Mouse (Mus musculus) limb, embryonic 10.5 days (tissue): ENCODE results near the gene Espn. TPM values are rescaled to one million over a fixed set of nuclear protein-coding genes. Genes with fewer than 3 reads are reported as not detected.

ENCODE experiments used
- DNase-seq: peaks from one replicate; pipeline ENCODE4 v3.0.0-alpha.2; 2017; ENCODE audit warnings: low spot score
- H3K27ac ChIP-seq: fragments of 300-500 bp; sonication (generic); 2 replicates; pipeline ENCODE4 v1.5.1; 2016; ENCODE audit warnings: mild to moderate bottlenecking
- H3K27me3 ChIP-seq: fragments of 300-500 bp; sonication (generic); 2 replicates; pipeline ENCODE4 v1.6.1; 2016; ENCODE audit warnings: low read depth, mild to moderate bottlenecking; ENCODE audit not compliant: poor library complexity, severe bottlenecking
- H3K36me3 ChIP-seq: fragments of 300-500 bp; sonication (generic); 2 replicates; pipeline ENCODE4 v1.6.1; 2016; ENCODE audit warnings: mild to moderate bottlenecking, moderate library complexity
- H3K4me1 ChIP-seq: fragments of 300-500 bp; sonication (generic); 2 replicates; pipeline ENCODE4 v1.6.1; 2016
- H3K4me3 ChIP-seq: fragments of 300-500 bp; sonication (generic); 2 replicates; pipeline ENCODE4 v1.5.1; 2016; ENCODE audit warnings: mild to moderate bottlenecking, moderate library complexity
- H3K9me3 ChIP-seq: fragments of 300-500 bp; sonication (generic); replicated peaks from 2 replicates; pipeline ENCODE4 v1.6.1; 2016; ENCODE audit warnings: mild to moderate bottlenecking
- WGBS: fragments of 180-500 bp; shearing (Covaris S2); methylation state at CpG from one replicate; pipeline ENCODE4 v1.1.7; 2016; 5-methylcytosine and 5-hydroxymethylcytosine counted together
- polyA plus RNA-seq: library from polyadenylated mRNA; unstranded; fragments of >200 nt; fragmentation: Nextera tagmentation; extraction: Ambion mirVana; gene quantifications from 2 replicates; pipeline ENCODE4 v1.2.1, GENCODE M21; 2016

The Espn gene
- polyA plus RNA-seq, 1 experiment from 2014 or later: 2.9 TPM

DNA sequence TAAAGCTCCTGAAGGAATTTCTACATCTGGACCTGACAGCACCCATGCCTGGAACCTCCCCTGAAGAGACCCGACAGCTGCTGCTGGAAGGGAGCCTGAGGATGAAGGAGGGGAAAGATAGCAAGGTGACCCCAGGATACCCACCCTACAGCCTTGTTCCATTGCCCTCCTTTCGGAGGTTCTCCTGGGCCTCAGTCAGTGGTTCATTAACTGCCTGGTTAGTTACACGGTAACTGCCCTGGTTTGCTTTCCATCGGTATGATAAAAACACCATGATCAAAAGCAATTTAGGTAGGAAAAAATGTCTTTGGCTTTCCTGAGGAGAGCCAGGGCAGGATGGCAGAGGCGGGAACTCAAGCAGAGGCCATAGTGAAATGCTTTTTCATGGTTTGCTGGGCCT lies 43.5 kb downstream of the Espn start:
- H3K27me3 ChIP-seq: peaks cover 43% of the 10 kb centered on the region
- peak overlapping the region; percentile 52 for H3K4me3 ChIP-seq
- no peaks in the 10 kb centered on the region for H3K9me3 ChIP-seq
- H3K4me1 ChIP-seq: peaks cover 22% of the 10 kb centered on the region
- WGBS: 88% methylated on average over 5 of the region's 5 CpGs
- H3K27ac ChIP-seq: no peak overlapping the region
- no peak for DNase-seq
- peaks cover 82% of the 10 kb centered on the region for H3K36me3 ChIP-seq

DNA sequence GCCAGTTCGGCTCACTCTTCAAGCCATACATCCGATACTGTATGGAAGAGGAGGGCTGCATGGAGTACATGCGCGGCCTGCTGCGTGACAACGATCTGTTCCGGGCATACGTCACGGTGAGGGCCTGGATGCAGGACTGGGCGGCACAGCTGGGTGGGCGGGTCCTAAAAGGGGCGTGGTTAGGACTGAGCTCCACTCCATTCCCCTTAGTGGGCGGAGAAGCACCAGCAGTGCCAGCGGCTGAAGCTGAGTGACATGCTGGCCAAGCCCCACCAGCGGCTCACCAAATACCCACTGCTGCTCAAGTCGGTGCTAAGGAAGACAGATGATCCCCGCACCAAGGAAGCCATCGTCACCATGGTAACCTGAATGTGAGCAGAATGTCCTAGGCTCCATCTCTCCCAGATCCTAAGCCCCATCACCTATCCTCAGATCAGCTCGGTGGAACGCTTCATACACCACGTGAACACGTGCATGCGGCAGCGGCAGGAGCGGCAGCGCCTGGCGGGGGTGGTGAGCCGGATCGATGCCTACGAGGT lies 44.1 kb downstream of the Espn start:
- Histone ChIP-seq H3K4me1 (peaks cover 22% of the 10 kb centered on the region), H3K27ac (peak overlapping the region; percentile 66), H3K9me3 (no peaks in the 10 kb centered on the region), H3K4me3 (peak overlapping the region; percentile 52), H3K27me3 (peaks cover 36% of the 10 kb centered on the region), H3K36me3 (peaks cover 82% of the 10 kb centered on the region)
- DNase-seq: peak; percentile 94
- 4% methylated on average over 30 of the region's 30 CpGs for WGBS

DNA sequence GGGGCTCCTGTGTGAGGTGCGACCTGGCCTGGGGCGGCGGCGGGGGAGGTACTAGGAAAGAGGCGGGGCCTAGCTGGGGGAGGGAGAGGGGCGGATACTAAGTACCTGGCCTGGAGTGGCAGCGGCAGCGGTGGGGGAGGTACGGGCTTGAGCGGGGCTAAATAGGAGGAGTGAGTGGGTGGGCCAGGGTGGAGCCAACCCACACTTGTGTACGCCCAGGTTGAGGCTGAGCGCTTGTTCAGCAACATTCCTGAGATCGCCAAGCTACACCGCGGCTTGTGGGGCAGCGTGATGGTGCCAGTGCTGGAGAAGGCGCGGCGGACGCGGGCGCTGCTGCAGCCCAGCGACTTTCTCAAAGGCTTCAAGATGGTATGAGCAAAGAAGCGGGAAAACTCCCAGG lies 44.7 kb downstream of the Espn start:
- Histone ChIP-seq H3K27ac (peak overlapping the region; percentile 66), H3K9me3 (no peaks in the 10 kb centered on the region), H3K36me3 (peaks cover 81% of the 10 kb centered on the region), H3K4me1 (peaks cover 22% of the 10 kb centered on the region), H3K4me3 (peak overlapping the region; percentile 52), H3K27me3 (peaks cover 31% of the 10 kb centered on the region)
- DNase-seq: peak; percentile 73
- 2% methylated on average over 24 of the region's 24 CpGs for WGBS

DNA sequence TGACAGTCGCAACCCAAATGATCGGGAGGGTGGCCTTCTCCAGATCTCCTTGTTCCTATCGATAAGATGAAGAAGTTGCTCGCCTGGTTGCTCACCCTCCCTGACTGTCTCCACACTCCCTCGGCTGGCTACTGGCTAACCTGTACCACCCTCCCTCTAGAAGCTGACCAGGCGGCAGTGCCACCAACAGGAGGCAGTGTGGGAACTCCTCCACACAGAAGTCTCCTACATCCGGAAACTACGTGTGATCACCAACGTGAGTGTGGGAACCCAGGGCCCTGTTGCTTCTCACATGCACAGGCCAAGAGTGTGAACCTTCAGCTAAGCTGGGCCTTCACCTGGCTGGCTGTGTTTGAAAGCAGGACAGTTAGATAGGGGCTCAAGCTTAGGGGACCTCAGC lies 45.4 kb downstream of the Espn start:
- peaks cover 27% of the 10 kb centered on the region for H3K27me3 ChIP-seq
- H3K9me3 ChIP-seq: no peaks in the 10 kb centered on the region
- H3K27ac ChIP-seq: peak overlapping the region; percentile 66; the same call in 1 of the 2 replicates
- peaks cover 82% of the 10 kb centered on the region for H3K36me3 ChIP-seq
- peaks cover 29% of the 10 kb centered on the region for H3K4me1 ChIP-seq
- no peak for DNase-seq
- 46% methylated on average over 9 of the region's 9 CpGs for WGBS
- H3K4me3 ChIP-seq: no peak overlapping the region

DNA sequence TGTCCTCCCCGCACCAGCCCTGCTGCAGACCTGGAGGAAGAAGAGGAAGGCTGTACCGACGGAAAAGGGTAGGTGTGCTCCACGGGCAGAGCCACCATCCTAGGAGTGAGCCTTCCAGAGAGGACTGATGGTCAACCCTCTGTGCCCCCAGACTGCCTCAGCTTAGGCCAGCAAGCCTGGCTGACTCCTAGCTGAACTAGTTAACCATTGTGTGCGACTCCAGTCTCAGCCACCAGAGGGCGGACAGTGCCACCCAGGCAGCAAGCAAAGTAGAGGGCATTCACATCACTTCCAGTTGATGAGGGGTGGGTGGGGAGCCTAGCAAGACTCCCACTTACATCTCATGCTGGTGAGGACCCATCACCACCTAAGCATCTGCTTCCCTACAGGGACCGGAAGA lies 49.1 kb downstream of the Espn start:
- 38% methylated on average over 7 of the region's 7 CpGs for WGBS
- Histone ChIP-seq H3K27me3 (peaks cover 16% of the 10 kb centered on the region), H3K27ac (no peak overlapping the region), H3K4me1 (peaks cover 42% of the 10 kb centered on the region), H3K36me3 (peaks cover 53% of the 10 kb centered on the region), H3K4me3 (no peak overlapping the region), H3K9me3 (no peaks in the 10 kb centered on the region)
- peak; percentile 82 for DNase-seq

DNA sequence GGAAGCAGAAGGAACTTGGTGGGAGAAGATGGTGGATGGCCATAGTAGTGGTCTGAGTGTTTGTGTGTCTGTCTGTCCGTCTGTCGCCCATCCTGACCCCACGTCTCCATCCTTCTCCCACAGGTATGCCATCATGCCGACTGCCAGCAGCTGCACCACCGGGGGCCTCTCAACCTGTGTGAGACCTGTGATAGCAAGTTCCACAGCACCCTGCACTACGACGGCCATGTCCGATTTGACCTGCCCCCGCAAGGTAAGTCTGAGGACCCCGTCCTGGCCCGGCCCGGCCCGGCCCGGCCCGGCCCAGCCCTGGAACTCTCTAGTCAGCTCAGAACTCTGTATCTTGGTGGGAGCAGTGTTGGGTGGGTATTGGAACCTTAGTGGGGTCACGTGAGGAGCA lies 50.2 kb downstream of the Espn start:
- peaks cover 16% of the 10 kb centered on the region for H3K27me3 ChIP-seq
- DNase-seq: no peak
- 96% methylated on average over 16 of the region's 16 CpGs for WGBS
- no peak overlapping the region for H3K4me3 ChIP-seq
- no peaks in the 10 kb centered on the region for H3K9me3 ChIP-seq
- peaks cover 47% of the 10 kb centered on the region for H3K36me3 ChIP-seq
- peaks cover 42% of the 10 kb centered on the region for H3K4me1 ChIP-seq
- peak overlapping the region; percentile 19; the same call in 1 of the 2 replicates for H3K27ac ChIP-seq

DNA sequence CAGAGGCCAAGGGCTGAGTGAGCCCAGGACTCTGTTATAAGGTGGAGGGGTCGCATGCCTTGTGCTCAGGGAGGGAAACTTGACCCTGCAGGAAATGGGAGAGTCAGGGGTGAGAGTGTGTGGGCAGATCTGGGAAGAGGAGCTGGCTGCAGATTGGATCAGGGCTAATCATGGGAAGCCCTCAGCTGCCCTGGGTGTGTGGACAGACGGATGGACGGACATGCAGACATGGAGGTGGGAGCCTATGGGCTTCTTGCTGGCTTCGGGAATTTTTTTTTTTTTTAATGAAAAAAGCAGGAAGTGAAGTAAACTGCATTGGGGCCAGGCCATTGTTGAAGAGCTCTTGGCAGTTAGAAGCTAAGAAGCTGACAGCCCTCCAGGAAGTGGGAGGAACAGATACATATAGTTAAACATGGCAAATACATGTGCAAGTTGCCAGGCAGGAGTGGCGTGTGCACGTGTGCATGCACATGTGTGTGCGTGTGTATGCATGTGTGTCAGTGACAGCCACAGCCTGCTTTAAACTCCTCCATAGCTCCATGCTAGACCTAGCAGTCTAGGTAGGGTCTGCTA lies 51.0 kb downstream of the Espn start:
- peaks cover 19% of the 10 kb centered on the region for H3K27me3 ChIP-seq
- no peak overlapping the region for H3K4me3 ChIP-seq
- DNase-seq: no peak
- peaks cover 41% of the 10 kb centered on the region for H3K36me3 ChIP-seq
- peak overlapping the region; percentile 42 for H3K27ac ChIP-seq
- no peaks in the 10 kb centered on the region for H3K9me3 ChIP-seq
- peaks cover 47% of the 10 kb centered on the region for H3K4me1 ChIP-seq
- WGBS: 60% methylated on average over 7 of the region's 7 CpGs

DNA sequence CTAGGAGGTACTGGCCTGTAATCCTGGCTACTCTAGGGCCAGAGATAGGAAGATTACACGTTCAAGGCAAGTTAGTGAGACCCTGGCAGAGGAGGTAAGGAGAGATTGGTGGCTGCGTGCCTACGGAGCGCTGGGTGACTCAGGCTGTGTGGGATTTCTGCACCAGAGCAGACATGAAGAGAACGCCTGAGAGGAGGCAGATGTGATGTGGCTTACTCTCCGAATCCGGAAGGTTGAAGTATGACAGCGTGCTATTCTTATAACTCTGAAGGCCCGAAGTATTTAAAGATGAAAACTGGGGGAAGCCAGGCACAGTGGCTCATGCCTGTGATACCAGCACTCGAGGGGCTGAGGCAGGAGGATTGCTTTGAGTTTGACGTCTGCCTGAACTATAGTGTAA lies 51.6 kb downstream of the Espn start:
- DNase-seq: no peak
- WGBS: 81% methylated on average over 11 of the region's 11 CpGs
- Histone ChIP-seq H3K36me3 (peaks cover 35% of the 10 kb centered on the region), H3K4me3 (no peak overlapping the region), H3K27me3 (peaks cover 14% of the 10 kb centered on the region), H3K27ac (peak overlapping the region; percentile 42), H3K4me1 (peaks cover 50% of the 10 kb centered on the region), H3K9me3 (no peaks in the 10 kb centered on the region)

DNA sequence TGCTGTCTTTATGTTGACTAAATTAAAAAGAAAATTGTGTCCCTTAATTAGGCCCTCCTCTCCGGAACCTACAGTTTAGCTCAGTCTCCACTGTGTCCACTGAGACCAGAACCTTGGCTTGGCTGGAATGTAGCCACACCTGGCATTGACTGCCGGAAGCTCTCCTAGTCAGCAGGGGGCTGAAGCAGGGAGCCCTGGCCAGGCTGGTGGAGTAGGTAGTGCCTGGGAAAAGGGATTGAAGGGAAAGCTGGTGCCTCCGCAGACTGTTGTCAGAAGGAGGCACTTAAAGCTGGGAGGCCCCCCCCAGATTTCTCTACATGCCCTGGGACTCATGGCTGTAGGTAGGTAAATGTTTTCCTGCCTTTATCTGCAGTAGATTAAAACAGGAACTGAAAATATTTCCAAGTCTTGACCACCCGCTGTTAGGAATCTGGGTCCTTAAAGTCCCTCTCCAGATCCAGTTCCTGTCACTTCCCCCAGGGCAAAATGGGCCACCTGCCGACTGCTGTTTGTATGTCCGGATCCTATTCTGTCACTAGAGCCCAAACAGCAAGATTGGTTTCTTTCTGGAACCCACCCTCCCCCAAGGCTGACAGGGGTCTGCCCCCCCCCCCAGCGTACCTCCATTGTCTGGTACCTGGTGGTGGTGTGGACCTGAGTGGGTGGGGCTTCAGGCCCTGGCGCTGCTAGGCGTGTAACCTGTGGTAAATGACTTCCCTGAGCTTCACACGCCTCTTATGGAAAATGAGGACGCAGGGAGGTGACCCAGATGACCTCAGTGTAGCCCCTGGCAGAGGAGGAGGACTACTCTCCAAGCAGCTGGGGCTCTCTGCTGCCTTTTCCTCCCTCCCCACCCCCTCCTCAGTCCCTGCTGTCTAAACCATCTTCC lies 54.0 kb downstream of the Espn start:
- peak overlapping the region; percentile 30; the same call in 1 of the 2 replicates for H3K4me3 ChIP-seq
- no peak for DNase-seq
- no peaks in the 10 kb centered on the region for H3K9me3 ChIP-seq
- H3K27ac ChIP-seq: no peak overlapping the region
- H3K36me3 ChIP-seq: peaks cover 13% of the 10 kb centered on the region
- H3K4me1 ChIP-seq: peaks cover 50% of the 10 kb centered on the region
- WGBS: 24% methylated on average over 11 of the region's 11 CpGs
- peaks cover 14% of the 10 kb centered on the region for H3K27me3 ChIP-seq

DNA sequence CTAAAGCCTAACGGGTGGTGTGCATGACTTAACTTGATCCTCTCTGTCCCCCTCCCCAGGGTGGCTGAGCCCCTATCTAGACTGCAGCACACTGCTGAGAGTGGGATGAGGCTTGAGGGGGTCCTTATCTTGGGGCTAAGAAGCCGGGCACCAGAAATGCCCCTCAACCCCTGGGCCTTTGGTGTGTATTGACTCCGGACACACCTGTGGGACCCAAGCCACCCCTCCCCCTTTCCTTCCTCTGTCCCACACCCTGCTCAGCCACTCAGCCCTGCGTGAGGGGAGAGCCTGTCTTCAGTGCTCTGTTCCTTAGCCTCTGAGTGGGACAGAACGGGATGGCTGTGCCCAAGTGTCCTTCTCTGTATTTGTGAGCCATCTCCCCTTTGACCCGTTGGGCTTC lies 55.2 kb downstream of the Espn start:
- DNase-seq: no peak
- Histone ChIP-seq H3K27ac (peak overlapping the region; percentile 68), H3K9me3 (no peaks in the 10 kb centered on the region), H3K4me3 (peak overlapping the region; percentile 30), H3K27me3 (peaks cover 14% of the 10 kb centered on the region), H3K4me1 (peaks cover 53% of the 10 kb centered on the region), H3K36me3 (peaks cover 6% of the 10 kb centered on the region)
- WGBS: 50% methylated on average over 6 of the region's 6 CpGs

DNA sequence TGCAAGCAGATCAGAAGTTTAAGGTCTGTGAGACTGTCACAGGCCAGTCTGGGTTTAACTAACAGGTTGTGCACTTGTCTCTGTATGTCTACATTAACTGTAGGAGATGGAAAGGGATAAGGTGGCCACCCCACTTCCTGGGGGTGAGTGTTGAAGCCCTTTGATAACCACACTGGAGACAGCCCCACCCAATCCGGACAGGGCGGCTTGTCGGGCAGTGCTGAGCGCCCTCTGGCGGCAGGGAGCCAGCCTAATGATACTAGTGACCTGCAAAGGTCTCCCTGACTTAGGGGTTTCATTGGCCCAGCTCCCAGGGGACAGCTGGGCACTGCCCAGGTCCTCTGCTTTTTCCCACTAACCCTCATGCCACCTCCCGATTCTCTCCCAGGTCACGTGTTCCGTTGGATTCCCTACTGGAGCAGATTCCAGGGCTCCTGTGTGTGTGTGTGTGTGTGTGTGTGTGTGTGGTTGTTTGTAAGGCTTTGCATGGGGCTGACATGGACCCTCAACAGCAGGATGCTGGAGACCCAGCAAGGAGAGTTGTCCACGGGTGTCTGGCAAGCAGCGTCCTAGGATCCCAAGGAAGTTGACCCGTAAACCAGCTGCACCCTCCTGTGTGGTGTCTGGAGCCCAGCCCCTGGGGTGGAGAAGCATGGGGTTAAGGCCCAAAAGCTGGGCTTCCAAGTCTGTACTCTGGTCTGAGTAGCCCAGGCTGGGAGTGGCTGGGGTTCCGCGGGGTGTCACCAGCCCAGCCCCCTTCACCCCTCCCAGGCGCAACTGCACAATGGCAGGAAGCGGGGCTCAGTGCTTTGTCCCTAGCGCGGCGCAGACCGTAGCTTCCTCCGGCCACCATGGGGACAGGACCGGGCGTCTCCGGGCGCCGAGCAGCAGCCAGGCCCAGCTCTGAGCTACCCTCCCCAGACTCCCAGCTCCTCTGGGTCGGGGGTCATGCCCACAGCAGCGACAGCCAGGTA lies 55.9 kb downstream of the Espn start:
- Histone ChIP-seq H3K9me3 (no peaks in the 10 kb centered on the region), H3K27me3 (peaks cover 14% of the 10 kb centered on the region), H3K4me1 (peaks cover 48% of the 10 kb centered on the region), H3K4me3 (peak overlapping the region; percentile 30), H3K27ac (peak overlapping the region; percentile 68), H3K36me3 (0 out of 2 replicates have a peak, but pooled peaks cover 4% of the 10 kb centered on the region)
- peak; percentile 81 for DNase-seq
- 23% methylated on average over 27 of the region's 27 CpGs for WGBS

DNA sequence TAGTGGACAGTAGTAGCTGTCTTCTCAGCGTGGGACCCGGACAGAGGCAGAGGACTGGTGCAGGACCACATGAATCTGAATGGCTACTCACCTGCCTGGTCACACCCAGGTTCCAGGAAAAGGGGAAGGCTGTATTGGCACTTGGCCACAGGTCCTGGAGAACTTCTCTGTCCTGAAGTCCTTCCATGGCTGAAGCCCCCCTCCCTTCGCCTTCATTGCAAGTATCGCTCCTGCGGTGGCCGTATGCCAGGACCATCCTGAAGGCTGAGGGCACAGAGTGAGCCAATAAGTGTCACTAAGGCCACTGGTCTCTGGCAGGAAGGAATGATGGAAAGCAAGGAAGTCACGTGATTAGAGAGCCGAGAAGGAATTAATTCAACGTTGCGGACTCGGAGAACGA lies 57.9 kb downstream of the Espn start:
- Histone ChIP-seq H3K36me3 (peaks cover 9% of the 10 kb centered on the region), H3K27me3 (peaks cover 14% of the 10 kb centered on the region), H3K4me3 (no peak overlapping the region), H3K9me3 (no peaks in the 10 kb centered on the region), H3K4me1 (peaks cover 42% of the 10 kb centered on the region), H3K27ac (no peak overlapping the region)
- no peak for DNase-seq
- 89% methylated on average over 12 of the region's 12 CpGs for WGBS
